Mouse (Mus musculus) heart, postnatal 0 days (tissue): ENCODE measurements around the gene Cnbd2.

Source experiments
- CTCF ChIP-seq: IDR thresholded peaks from 2 replicates; pipeline ENCODE4 v1.5.1; 2016; ENCODE audit warnings: antibody characterized with exemption, control low read depth, low read depth
- EP300 ChIP-seq: IDR thresholded peaks from 2 replicates; pipeline ENCODE4 v1.6.1; 2016; ENCODE audit warnings: antibody characterized with exemption, low read depth

GRCm38 (mm10) chr2:156399485-156399884 is 87.4 kb downstream of the Cnbd2 start:
- TF ChIP-seq CTCF (no peak), EP300 (no peak)
